Mouse (Mus musculus): ENCODE measurements around the gene Pltp. TPM values are rescaled to one million over a fixed set of nuclear protein-coding genes. Genes with fewer than 3 reads are reported as not detected.
A peak's percentile ranks its signal among the peaks of the same experiment; 100 is the strongest.
"Not testable (repeated sequence)": the region's sequence is repeated elsewhere in the genome, so short reads cannot be mapped to it uniquely, and the experiment has no call there.

Pltp gene
- total RNA-seq, 2 experiments from 2014 or later: 86.5 to 92.3 TPM

DNA sequence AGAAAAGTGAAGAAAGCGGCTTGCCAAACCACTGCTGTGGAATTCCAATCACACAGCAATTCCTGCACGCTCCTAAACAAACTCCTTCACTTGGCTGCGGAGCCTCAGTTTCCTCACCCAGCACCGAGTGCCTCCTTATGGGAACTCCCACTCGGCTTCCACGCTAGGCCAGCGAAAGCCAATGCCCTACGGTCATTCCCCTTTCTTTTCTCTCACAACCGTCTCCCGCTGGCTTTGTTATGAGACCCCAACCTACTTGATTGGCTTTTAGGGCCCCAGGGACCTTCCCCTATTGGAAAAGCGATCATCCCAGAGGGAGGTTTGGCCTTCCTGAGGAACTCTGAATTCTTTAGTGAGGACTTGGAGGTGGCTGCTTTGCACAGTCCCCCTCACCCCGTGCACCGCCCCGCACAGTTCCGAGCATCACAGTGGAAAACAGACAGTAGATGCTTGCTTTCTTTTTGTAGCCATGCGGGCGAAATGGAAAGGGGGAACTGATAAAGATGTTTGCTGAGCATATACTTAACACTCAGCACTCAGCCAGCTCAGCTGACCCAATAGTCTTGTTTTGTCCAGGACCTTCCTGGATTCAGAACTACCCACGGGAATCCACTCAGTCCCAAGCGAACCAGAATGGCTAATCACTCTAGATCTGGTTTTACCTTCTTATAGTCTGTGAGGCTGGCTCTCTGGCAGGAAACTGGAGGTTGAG, 487 bp upstream of the Pltp start:
- intact Hi-C loops (cut with DNase I): no loop called here
- no peak for DNase-seq (ENCODE audit: low spot score in 2 of 2)

DNA sequence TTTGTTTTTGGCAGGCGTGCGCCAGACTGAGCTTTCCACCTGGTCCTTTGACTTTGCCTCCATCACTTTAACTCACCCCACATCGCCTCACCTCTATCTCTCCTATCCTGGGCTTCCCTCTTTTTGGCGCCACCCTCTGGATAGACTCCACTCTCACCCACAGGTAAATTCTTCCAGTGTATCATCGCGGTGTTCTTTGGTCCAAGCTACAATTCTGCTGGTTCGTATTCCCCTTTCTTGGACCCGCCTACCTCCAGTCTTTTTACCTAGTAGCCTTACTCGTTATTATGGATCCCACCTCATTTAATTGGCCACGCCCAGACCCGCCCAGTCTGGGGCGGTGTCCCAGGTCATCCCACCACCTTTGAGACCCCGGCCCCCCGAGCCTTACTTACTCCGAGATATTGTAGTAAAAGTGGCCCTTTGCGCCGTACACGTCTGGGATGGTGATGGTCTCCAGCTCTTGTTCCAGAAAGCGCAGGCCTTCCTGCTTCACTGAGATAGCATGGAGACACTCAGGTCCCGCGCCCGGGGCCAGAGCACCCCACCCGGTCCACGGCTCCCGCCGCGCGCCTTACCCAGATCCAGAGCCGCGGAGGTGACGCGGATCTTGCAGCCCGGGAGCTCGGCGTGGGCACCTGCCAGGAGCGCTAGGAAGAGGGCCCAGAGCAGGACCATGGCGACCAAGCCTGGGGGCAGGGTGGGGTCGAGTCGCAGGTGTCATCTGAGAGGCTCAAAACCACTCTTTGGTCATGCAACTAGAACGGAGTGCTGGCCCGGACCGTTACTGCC, 1.0 kb downstream of the Pltp start:
- DNase-seq (ENCODE audit: low spot score in 2 of 2): no peak
- intact Hi-C loops (cut with DNase I): no loop called here

- intact Hi-C loops (cut with DNase I); DNase-seq (ENCODE audit: low spot score in 2 of 2): not testable (repeated sequence)
Measured at GRCm38 (mm10) chr2:164855572-164855971, 1.9 kb downstream of the Pltp start.

- DNase-seq (ENCODE audit: low spot score in 2 of 2): no peak
- intact Hi-C loops (cut with DNase I): no loop called here
Measured at GRCm38 (mm10) chr2:164850061-164850460, 7.5 kb downstream of the Pltp start.

DNA sequence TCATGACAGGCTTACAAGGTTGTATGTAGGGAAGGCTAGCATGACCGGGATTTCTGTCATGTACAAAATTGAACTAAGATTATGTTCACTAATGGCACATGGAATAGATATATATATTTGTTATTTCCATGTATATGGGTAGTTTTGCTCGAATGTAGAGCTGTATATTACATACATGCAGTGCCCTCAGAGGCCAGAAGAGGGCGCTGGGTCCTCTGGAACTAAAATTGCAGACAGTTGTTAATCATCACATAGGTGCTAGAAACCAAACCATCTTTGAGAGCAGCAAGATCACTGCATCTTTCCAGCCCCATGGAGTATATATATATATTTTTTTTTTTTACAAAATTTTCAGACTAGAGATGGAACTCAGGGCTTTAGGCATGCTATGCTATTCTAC, 11.7 kb downstream of the Pltp start:
- intact Hi-C loops (cut with DNase I): no loop called here
- DNase-seq (ENCODE audit: low spot score in 2 of 2): no peak

- DNase-seq (ENCODE audit: low spot score in 2 of 2): no peak
- intact Hi-C loops (cut with DNase I): no loop called here
Measured at GRCm38 (mm10) chr2:164835164-164835563, 22.3 kb downstream of the Pltp start.

- DNase-seq (ENCODE audit: low spot score in 2 of 2): no peak
Measured at GRCm38 (mm10) chr2:164834531-164834930, 23.0 kb downstream of the Pltp start.

GRCm38 (mm10) chr2:164833314-164833959, 24.1 kb downstream of the Pltp start, which contains the start of gene Neurl2:
Neurl2 (minus strand) TSS chr2:164833456.
- intact Hi-C loops (cut with DNase I): loop anchor here (5.0 kb wide), 1 partner anchor 44 kb away; the partner anchor contains the start of gene Pcif1
- DNase-seq (ENCODE audit: low spot score in 2 of 2): peak; percentile 96 to 97

More at GRCm38 (mm10) chr2:164834531-164834930, 23.0 kb downstream of the Pltp start:
- intact Hi-C loops (cut with DNase I): loop anchor here (5.0 kb wide), 1 partner anchor 43 kb away; the partner anchor contains the start of gene Pcif1

DNA sequence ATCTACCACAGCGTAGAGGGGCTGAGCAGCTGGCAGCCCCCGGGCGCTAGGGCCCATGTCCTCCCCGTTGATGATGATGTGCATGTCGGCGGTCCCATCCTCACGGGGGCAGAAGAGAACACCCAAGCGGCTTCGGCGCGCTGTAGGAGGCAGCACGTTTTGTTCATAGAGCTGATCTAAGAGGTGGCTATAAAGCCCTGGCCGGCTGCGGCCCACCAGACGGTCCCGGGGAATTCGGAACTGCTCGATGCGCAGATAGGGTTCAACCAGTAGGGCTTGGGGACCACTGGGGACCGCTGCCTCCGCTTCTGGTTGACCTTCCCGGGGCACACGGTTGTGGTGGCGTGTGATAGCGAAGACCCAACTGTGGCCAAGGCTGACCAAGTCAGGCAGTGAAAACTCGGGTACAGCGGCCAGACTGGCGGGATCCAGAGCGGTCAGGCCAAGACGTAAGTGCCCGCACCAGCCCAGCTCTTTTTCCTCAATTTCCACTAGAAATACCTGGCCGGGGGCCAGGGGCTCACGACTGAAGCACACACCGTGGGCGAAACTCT, 24.7 kb downstream of the Pltp start, which contains the start of gene Ctsa:
Ctsa (plus strand) TSS at position 126 of the 554 bp plus-strand sequence.
- peak; percentile 80 to 86 for DNase-seq (ENCODE audit: low spot score in 2 of 2)
- intact Hi-C loops (cut with DNase I): loop anchor here (5.0 kb wide), 1 partner anchor 44 kb away; the partner anchor contains the start of gene Pcif1

DNA sequence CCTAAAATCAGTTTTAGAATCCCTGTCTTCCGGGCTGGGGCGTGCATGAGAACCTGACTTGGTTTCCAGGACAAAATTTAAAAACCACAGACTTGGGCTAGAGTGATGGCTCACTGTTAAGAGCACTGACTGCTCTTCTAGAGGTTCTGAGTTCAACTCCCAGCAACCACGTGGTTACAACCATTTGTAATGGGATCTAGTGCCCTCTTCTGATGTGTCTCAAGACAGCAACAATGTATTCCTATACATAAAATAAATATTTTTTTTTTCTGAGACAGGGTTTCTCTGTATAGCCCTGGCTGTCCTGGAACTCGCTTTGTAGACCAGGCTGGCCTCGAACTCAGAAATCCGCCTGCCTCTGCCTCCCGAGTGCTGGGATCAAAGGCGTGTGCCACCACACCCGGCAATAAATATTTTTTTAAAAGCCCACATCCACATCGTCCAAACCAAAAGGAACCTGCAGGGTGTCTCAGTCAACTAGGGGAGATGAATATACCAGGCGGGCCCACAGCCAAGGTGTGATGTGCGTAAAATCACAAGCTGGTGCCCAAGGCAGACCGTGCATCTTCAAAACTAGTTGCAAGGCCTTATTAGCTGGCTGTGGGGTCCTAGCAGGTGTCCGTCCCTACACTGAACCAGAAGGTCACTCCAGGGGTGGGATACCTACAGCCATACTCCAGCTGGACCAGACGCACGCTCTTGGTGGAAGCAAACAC, 25.3 kb downstream of the Pltp start:
- DNase-seq (ENCODE audit: low spot score in 2 of 2): peak in 1 of 2 experiments; percentile 49
- intact Hi-C loops (cut with DNase I): loop anchor here (5.0 kb wide), 1 partner anchor 45 kb away; the partner anchor contains the start of gene Pcif1

DNA sequence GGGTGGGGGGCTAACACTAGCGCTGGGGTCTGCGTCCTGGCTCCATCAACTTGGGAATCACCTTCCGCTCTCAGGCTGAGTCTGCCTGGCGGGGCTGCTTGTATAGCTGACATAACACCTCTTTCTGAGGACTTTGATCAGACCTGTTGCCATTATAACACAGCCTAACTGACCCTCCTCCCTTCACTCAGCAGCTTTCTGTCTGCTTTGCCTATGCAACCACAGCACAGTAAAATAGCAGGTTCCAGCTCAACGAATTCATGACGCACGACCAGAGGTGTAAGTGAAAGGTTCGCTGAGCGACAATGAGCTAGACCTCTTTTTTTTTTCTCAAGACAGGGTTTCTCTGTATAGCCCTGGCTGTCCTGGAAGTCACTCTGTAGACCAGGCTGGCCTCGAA, 26.5 kb downstream of the Pltp start:
- intact Hi-C loops (cut with DNase I): loop anchor here (5.0 kb wide), 1 partner anchor 46 kb away; the partner anchor contains the start of gene Pcif1
- no peak for DNase-seq (ENCODE audit: low spot score in 2 of 2)

GRCm38 (mm10) chr2:164829090-164829489, 28.4 kb downstream of the Pltp start:
- intact Hi-C loops (cut with DNase I): no loop called here
- no peak for DNase-seq (ENCODE audit: low spot score in 2 of 2)

- no peak for DNase-seq (ENCODE audit: low spot score in 2 of 2)
- intact Hi-C loops (cut with DNase I): no loop called here
Measured at GRCm38 (mm10) chr2:164828437-164828836, 29.1 kb downstream of the Pltp start, which contains the start of gene Spata25. Spata25 (minus strand) TSS chr2:164828537.

- intact Hi-C loops (cut with DNase I): no loop called here
- DNase-seq (ENCODE audit: low spot score in 2 of 2): no peak
Measured at GRCm38 (mm10) chr2:164827146-164827850, 30.2 kb downstream of the Pltp start.

DNA sequence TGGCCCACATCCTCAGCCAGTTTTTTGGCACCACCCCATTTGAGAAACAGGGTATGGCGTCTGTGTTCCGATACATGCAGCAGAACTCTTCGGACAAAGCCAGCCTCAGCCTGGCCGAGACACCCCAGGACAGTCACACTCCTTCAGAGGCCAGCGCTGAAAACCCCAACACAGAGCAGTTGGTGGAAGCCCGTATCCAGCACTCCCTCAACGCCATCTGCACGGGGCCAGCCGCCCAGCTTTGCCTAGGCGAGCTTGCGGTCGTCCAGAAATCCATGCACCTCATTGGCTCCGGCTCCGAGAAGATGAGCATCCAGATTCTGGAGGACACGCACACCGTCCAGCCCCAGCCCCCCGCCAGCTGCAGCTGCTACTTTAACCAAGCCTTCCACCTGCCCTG, 32.0 kb downstream of the Pltp start:
- intact Hi-C loops (cut with DNase I): no loop called here

DNA sequence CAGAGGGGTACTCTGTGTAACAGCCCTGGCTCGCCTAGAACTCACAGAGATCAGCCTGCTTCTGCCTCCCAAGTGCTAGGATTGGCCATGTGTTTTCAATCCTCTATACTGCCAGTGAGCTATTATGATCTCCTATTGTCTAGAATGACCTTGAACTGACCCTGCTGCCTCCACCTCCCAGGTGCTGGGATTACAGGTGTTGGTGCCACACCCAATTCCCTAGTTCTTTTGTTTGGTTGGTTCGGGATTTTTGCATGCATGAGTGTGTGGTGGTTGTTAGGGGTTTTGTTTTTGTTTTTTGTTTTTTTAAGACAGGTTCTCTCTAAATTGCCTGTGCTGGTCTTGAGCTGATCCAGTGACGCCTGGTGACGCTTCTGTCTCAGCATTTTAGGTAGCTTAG, 33.5 kb downstream of the Pltp start:
- intact Hi-C loops (cut with DNase I): no loop called here

More for the DNA sequence above, 32.0 kb downstream of the Pltp start:
- DNase-seq (ENCODE audit: low spot score in 2 of 2): no peak

DNA sequence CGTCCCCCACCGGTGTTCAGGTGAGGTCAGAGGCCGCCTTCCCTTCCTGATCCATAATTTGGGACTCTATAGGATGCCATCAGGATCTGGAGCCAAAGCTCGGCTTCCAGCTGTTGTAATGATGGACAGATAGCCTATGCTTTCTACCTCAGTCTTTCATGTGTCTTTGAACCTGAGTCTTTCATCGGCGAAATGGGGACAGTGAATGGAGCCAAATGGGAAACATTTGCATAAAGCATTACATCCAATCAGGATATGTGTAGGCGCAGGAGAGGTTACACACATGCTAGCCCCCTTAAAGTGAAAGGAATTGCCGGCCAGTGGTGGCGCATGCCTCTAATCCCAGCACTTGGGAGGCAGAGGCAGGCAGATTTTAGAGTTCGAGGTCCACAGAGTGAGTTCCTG, 34.3 kb downstream of the Pltp start:
- DNase-seq (ENCODE audit: low spot score in 2 of 2): peak; percentile 39 to 55
- intact Hi-C loops (cut with DNase I): no loop called here

More for the DNA sequence above, 33.5 kb downstream of the Pltp start:
- no peak for DNase-seq (ENCODE audit: low spot score in 2 of 2)

DNA sequence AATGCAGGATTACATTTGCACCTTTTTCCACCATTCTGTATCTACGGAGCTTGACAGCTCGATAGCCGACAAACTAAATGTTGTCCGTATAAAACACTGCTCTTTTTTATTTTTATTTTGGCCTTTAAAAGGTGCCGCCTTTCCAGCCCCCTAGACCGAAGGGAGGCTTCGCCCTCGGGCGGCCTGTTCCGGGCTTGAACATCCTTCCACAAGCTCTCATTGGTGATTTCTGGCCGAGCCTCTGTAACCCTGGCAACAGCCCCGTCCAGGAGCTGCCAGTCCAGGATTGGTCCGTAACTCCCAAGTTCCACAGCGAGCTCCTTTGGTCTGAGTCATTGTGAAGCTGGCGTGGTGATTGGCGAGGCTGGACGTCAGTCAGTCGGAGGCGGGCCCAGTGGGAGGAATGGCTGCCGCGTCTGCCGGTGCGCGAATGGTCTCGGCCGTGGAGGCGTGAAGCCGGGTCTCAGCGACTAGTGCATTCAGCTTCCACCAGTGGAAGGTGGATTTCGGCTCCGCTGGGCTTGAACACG, 34.8 kb downstream of the Pltp start, which contains the start of gene Zswim1:
Zswim1 (plus strand) TSS at position 51 of the 530 bp plus-strand sequence.
- intact Hi-C loops (cut with DNase I): no loop called here
- peak; percentile 100 for DNase-seq (ENCODE audit: low spot score in 2 of 2)

All from left cerebral cortex, postnatal 14 days (tissue).